Mouse (Mus musculus) midbrain, embryonic 16.5 days (tissue): ENCODE measurements around the gene Ubxn10. TPM values are rescaled to one million over a fixed set of nuclear protein-coding genes. Genes with fewer than 3 reads are reported as not detected.

Experiments used
- ATAC-seq: fragments of 200-750 bp; cut with Nextera tagmentation; 2 replicates; pipeline ENCODE4 v1.8.0; 2017; ENCODE audit warnings: moderate TSS enrichment
- H3K27ac ChIP-seq: fragments of 300-500 bp; sonication (generic); 2 replicates; pipeline ENCODE4 v1.5.1; 2014; ENCODE audit warnings: mild to moderate bottlenecking, low read length, mixed read lengths
- H3K27me3 ChIP-seq: fragments of 300-500 bp; sonication (generic); 2 replicates; pipeline ENCODE4 v1.6.1; 2014; ENCODE audit warnings: low read depth, low read length, mixed read lengths; ENCODE audit not compliant: control insufficient read depth, insufficient read depth
- H3K36me3 ChIP-seq: fragments of 300-500 bp; sonication (generic); 2 replicates; pipeline ENCODE4 v1.6.1; 2014; ENCODE audit warnings: mild to moderate bottlenecking, low read length, moderate library complexity, mixed read lengths; ENCODE audit not compliant: control insufficient read depth, insufficient read depth
- H3K4me1 ChIP-seq: fragments of 300-500 bp; sonication (generic); 2 replicates; pipeline ENCODE4 v1.6.1; 2014; ENCODE audit warnings: mild to moderate bottlenecking, low read length, mixed read lengths; ENCODE audit not compliant: control insufficient read depth, insufficient read depth
- H3K4me2 ChIP-seq: fragments of 300-500 bp; sonication (generic); 2 replicates; pipeline ENCODE4 v1.6.1; 2014; ENCODE audit warnings: mild to moderate bottlenecking, low read length, mixed read lengths
- H3K4me3 ChIP-seq: fragments of 300-500 bp; sonication (generic); 2 replicates; pipeline ENCODE4 v1.5.1; 2014; ENCODE audit warnings: low read depth, mild to moderate bottlenecking, low read length, moderate library complexity, mixed read lengths
- H3K9ac ChIP-seq: fragments of 300-500 bp; sonication (generic); 2 replicates; pipeline ENCODE4 v1.6.1; 2014; ENCODE audit warnings: low read depth, low read length, mixed read lengths
- H3K9me3 ChIP-seq: fragments of 300-500 bp; sonication (generic); replicated peaks from 2 replicates; pipeline ENCODE4 v1.6.1; 2014; ENCODE audit warnings: mild to moderate bottlenecking, low read length, mixed read lengths; ENCODE audit not compliant: control insufficient read depth, poor library complexity, severe bottlenecking
- WGBS: fragments of 180-500 bp; shearing (Covaris S2); extraction: QIAGEN DNeasy Blood & Tissue Kit; methylation state at CpG from one replicate; pipeline ENCODE4 v1.1.7; 2014; 5-methylcytosine and 5-hydroxymethylcytosine counted together
- polyA plus RNA-seq: library from polyadenylated mRNA; unstranded; fragments of >200 nt; fragmentation: Nextera tagmentation; extraction: Ambion mirVana; gene quantifications from 2 replicates; pipeline ENCODE4 v1.2.1, GENCODE M21; 2015

The Ubxn10 gene
- polyA plus RNA-seq, 1 experiment from 2014 or later = 5.4 TPM

- no peak for ATAC-seq
- no peaks in the 10 kb centered on the region for H3K9me3 ChIP-seq
- 68% methylated on average over 8 of the region's 8 CpGs for WGBS
- no peak overlapping the region for H3K9ac ChIP-seq
- H3K27ac ChIP-seq = no peak overlapping the region
- no peaks in the 10 kb centered on the region for H3K36me3 ChIP-seq
- no peaks in the 10 kb centered on the region; the same call in 1 of the 2 replicates for H3K4me1 ChIP-seq
- H3K4me3 ChIP-seq = no peak overlapping the region
- H3K4me2 ChIP-seq = no peak overlapping the region
- H3K27me3 ChIP-seq = no peaks in the 10 kb centered on the region
Observed at GRCm38 (mm10) chr4:138701111-138701510, 35.9 kb downstream of the Ubxn10 start.

GRCm38 (mm10) chr4:138700184-138700982, 36.6 kb downstream of the Ubxn10 start:
- WGBS = 27% methylated on average over 15 of the region's 15 CpGs
- H3K9ac ChIP-seq = no peak overlapping the region
- H3K27me3 ChIP-seq = no peaks in the 10 kb centered on the region
- no peak overlapping the region for H3K4me3 ChIP-seq
- H3K27ac ChIP-seq = no peak overlapping the region
- H3K4me1 ChIP-seq = no peaks in the 10 kb centered on the region; the same call in 1 of the 2 replicates
- H3K9me3 ChIP-seq = no peaks in the 10 kb centered on the region
- H3K4me2 ChIP-seq = no peak overlapping the region
- peak; percentile 77 for ATAC-seq
- no peaks in the 10 kb centered on the region for H3K36me3 ChIP-seq

- H3K4me3 ChIP-seq = no peak overlapping the region
- H3K9me3 ChIP-seq = no peaks in the 10 kb centered on the region
- H3K27ac ChIP-seq = no peak overlapping the region
- H3K4me2 ChIP-seq = no peak overlapping the region
- no peaks in the 10 kb centered on the region for H3K27me3 ChIP-seq
- no peaks in the 10 kb centered on the region for H3K36me3 ChIP-seq
- ATAC-seq = no peak
- no peak overlapping the region for H3K9ac ChIP-seq
- 68% methylated on average over 2 of the region's 2 CpGs for WGBS
- H3K4me1 ChIP-seq = peaks cover 7% of the 10 kb centered on the region
Observed at GRCm38 (mm10) chr4:138698296-138698695, 38.7 kb downstream of the Ubxn10 start.

- H3K27me3 ChIP-seq = no peaks in the 10 kb centered on the region
- peaks cover 16% of the 10 kb centered on the region for H3K4me1 ChIP-seq
- 43% methylated on average over 8 of the region's 10 CpGs for WGBS
- H3K27ac ChIP-seq = no peak overlapping the region
- no peak for ATAC-seq
- H3K9me3 ChIP-seq = no peaks in the 10 kb centered on the region
- H3K9ac ChIP-seq = no peak overlapping the region
- H3K4me2 ChIP-seq = no peak overlapping the region
- H3K36me3 ChIP-seq = no peaks in the 10 kb centered on the region
- no peak overlapping the region for H3K4me3 ChIP-seq
Observed at GRCm38 (mm10) chr4:138697166-138697860, 39.7 kb downstream of the Ubxn10 start.

GRCm38 (mm10) chr4:138696720-138697119, 40.2 kb downstream of the Ubxn10 start:
- H3K27me3 ChIP-seq = no peaks in the 10 kb centered on the region
- H3K4me3 ChIP-seq = no peak overlapping the region
- WGBS = 21% methylated on average over 7 of the region's 7 CpGs
- H3K27ac ChIP-seq = no peak overlapping the region
- no peak overlapping the region for H3K4me2 ChIP-seq
- no peak overlapping the region for H3K9ac ChIP-seq
- H3K9me3 ChIP-seq = no peaks in the 10 kb centered on the region
- ATAC-seq = no peak
- no peaks in the 10 kb centered on the region for H3K36me3 ChIP-seq
- H3K4me1 ChIP-seq = peaks cover 21% of the 10 kb centered on the region

GRCm38 (mm10) chr4:138693043-138693692, 43.8 kb downstream of the Ubxn10 start:
- 25% methylated on average over 12 of the region's 12 CpGs for WGBS

GRCm38 (mm10) chr4:138691443-138692181, 45.4 kb downstream of the Ubxn10 start:
- Histone ChIP-seq H3K27me3 (no peaks in the 10 kb centered on the region), H3K9ac (peak overlapping the region; percentile 13; the same call in 1 of the 2 replicates), H3K4me2 (no peak overlapping the region), H3K4me3 (no peak overlapping the region), H3K36me3 (no peaks in the 10 kb centered on the region), H3K4me1 (peaks cover 50% of the 10 kb centered on the region), H3K9me3 (no peaks in the 10 kb centered on the region), H3K27ac (peak overlapping the region; percentile 60)
- ATAC-seq = no peak
- WGBS = 13% methylated on average over 19 of the region's 19 CpGs

More at GRCm38 (mm10) chr4:138693043-138693692, 43.8 kb downstream of the Ubxn10 start:
- Histone ChIP-seq H3K9ac (no peak overlapping the region; the same call in 1 of the 2 replicates), H3K4me2 (no peak overlapping the region), H3K27me3 (no peaks in the 10 kb centered on the region), H3K4me3 (no peak overlapping the region), H3K9me3 (no peaks in the 10 kb centered on the region), H3K27ac (peak overlapping the region; percentile 52), H3K36me3 (no peaks in the 10 kb centered on the region), H3K4me1 (peaks cover 50% of the 10 kb centered on the region)
- ATAC-seq = no peak

GRCm38 (mm10) chr4:138690561-138690960, 46.4 kb downstream of the Ubxn10 start:
- no peaks in the 10 kb centered on the region for H3K27me3 ChIP-seq
- no peaks in the 10 kb centered on the region for H3K36me3 ChIP-seq
- no peak overlapping the region for H3K4me3 ChIP-seq
- no peak for ATAC-seq
- no peak overlapping the region for H3K9ac ChIP-seq
- no peak overlapping the region for H3K4me2 ChIP-seq
- 5% methylated on average over 4 of the region's 4 CpGs for WGBS
- H3K9me3 ChIP-seq = no peaks in the 10 kb centered on the region
- H3K4me1 ChIP-seq = peaks cover 50% of the 10 kb centered on the region
- no peak overlapping the region for H3K27ac ChIP-seq
